8 mouse cellular contexts compared by ENCODE assay signal in genomic region chr8:94584238-94584817, GRCm38 (mm10). TPM values are rescaled to one million over a fixed set of nuclear protein-coding genes. Genes with fewer than 3 reads are reported as not detected.
DNase-seq lines count a peak whose midpoint lies in the region; ATAC-seq and TF ChIP-seq lines count a peak whose summit lies in the region.

No protein-coding gene starts in this region.

- H3K4me2 ChIP-seq in hindbrain, embryonic 13.5 days, result no peak overlapping the region
- no peak overlapping the region for H3K4me2 ChIP-seq in myocyte (ENCODE audit: low read depth)

- ATAC-seq in common myeloid progenitor, adult 5-6 weeks (replicated peaks; ENCODE audit: low read depth, poor library complexity, severe bottlenecking), result peak; percentile 91
- ATAC-seq in hindbrain, embryonic 13.5 days (ENCODE audit: low FRiP score), result peak; percentile 74

- peaks cover 2% of the 10 kb centered on the region; the same call in 1 of the 2 replicates for H3K4me1 ChIP-seq in heart, adult 2 months (ENCODE audit: control insufficient read depth, insufficient read depth, low read length)
- peaks cover 3% of the 10 kb centered on the region; the same call in 1 of the 2 replicates for H3K4me1 ChIP-seq in hindbrain, embryonic 13.5 days (replicated peaks)

- no peak for TF ChIP-seq POLR2A in heart, adult 2 months (IDR thresholded peaks at IDR 0.05; ENCODE audit: insufficient read depth, low read depth, low read length)
- no peak for TF ChIP-seq POLR2A in myocyte (IDR thresholded peaks at IDR 0.05; ENCODE audit: insufficient read length, low read depth)

- no peak overlapping the region for H3K9ac ChIP-seq in heart, adult 2 months (ENCODE audit: low read depth, low read length)
- no peak overlapping the region for H3K9ac ChIP-seq in hindbrain, embryonic 13.5 days

- no peak for TF ChIP-seq EP300 in heart, adult 2 months (IDR thresholded peaks at IDR 0.05; ENCODE audit: insufficient read depth, low read depth, low read length)

- no peak overlapping the region for H3ac ChIP-seq in myocyte (ENCODE audit: control insufficient read depth, insufficient read length)

- no peak overlapping the region for H3K4me3 ChIP-seq in heart, adult 2 months
- no peak overlapping the region for H3K4me3 ChIP-seq in hindbrain, embryonic 13.5 days
- H3K4me3 ChIP-seq in myocyte, result no peak overlapping the region

- peak in 1 of 2 experiments; percentile 33 for DNase-seq in heart, adult 2 months
- no peak for DNase-seq in heart, postnatal 25 days (ENCODE audit: low spot score)
- peak; percentile 42 for DNase-seq in ES-CJ7 (ENCODE audit: low read depth, low spot score)
- DNase-seq in left cerebral cortex, postnatal 14 days (ENCODE audit: low spot score in 2 of 2), result peak; percentile 76 to 86
- no peak for DNase-seq in ovary, postnatal 10 days (ENCODE audit: low spot score)

- no peaks in the 10 kb centered on the region for H3K79me2 ChIP-seq in heart, adult 2 months (replicated peaks; ENCODE audit: control insufficient read depth, insufficient read depth, low read length)
- no peaks in the 10 kb centered on the region for H3K79me2 ChIP-seq in myocyte (ENCODE audit: control insufficient read depth, insufficient read depth)

- intact Hi-C loops in heart, adult 2 months (cut with DNase I), result loop anchor here (1.0 to 5.0 kb wide), 3 partner anchors 56 to 252 kb away; no protein-coding TSS in a partner anchor
- intact Hi-C loops in heart, postnatal 25 days (cut with DNase I), result loop anchor here (1.0 to 10.0 kb wide), 3 partner anchors 56 to 250 kb away; no protein-coding TSS in a partner anchor
- intact Hi-C loops in left cerebral cortex, postnatal 14 days (cut with DNase I), result loop anchor here (1.0 to 10.0 kb wide), 2 partner anchors 56 to 250 kb away; no protein-coding TSS in a partner anchor

- 34% methylated on average over 4 of the region's 4 CpGs for WGBS in heart, adult 2 months
- 35% methylated on average over 4 of the region's 4 CpGs for WGBS in hindbrain, embryonic 13.5 days

- no peaks in the 10 kb centered on the region for H3K27me3 ChIP-seq in heart, adult 2 months (ENCODE audit: control insufficient read depth, insufficient read depth, low read length)
- no peaks in the 10 kb centered on the region for H3K27me3 ChIP-seq in hindbrain, embryonic 13.5 days
- H3K27me3 ChIP-seq in myocyte (ENCODE audit: control insufficient read depth, insufficient read depth, insufficient read length), result no peaks in the 10 kb centered on the region

- TF ChIP-seq CTCF in heart, adult 2 months (IDR thresholded peaks at IDR 0.05), result peak; percentile 80

- no peak overlapping the region for H3K27ac ChIP-seq in heart, adult 2 months
- H3K27ac ChIP-seq in hindbrain, embryonic 13.5 days, result no peak overlapping the region

- H3K9me3 ChIP-seq in hindbrain, embryonic 13.5 days, result no peaks in the 10 kb centered on the region

- H3K36me3 ChIP-seq in heart, adult 2 months (ENCODE audit: control insufficient read depth, insufficient read depth, low read length), result no peaks in the 10 kb centered on the region
- H3K36me3 ChIP-seq in hindbrain, embryonic 13.5 days, result peaks cover 79% of the 10 kb centered on the region
- H3K36me3 ChIP-seq in myocyte (ENCODE audit: control insufficient read depth, insufficient read depth), result peaks cover 21% of the 10 kb centered on the region

TF ChIP-seq in myocyte, 11 proteins besides CTCF, POLR2A, EP300 and RAD21:
- TF ChIP-seq USF1 (IDR thresholded peaks at IDR 0.05; ENCODE audit: low read depth), result no peak
- TF ChIP-seq MYOD1 (IDR thresholded peaks at IDR 0.05; ENCODE audit: control insufficient read depth in 1 of 3, insufficient read length in 2 of 3, low read depth in 2 of 3), result peak; percentile 16 to 49 (median 21)
- no peak for TF ChIP-seq E2F4 (IDR thresholded peaks at IDR 0.05; ENCODE audit: insufficient read depth)
- TF ChIP-seq MAX (IDR thresholded peaks at IDR 0.05; ENCODE audit: low read depth), result no peak
- peak in 2 of 3 experiments; percentile 54 to 90 for TF ChIP-seq MYOG (IDR thresholded peaks at IDR 0.05; ENCODE audit: control insufficient read depth in 1 of 3, insufficient read depth in 1 of 3, insufficient read length in 2 of 3, low read depth in 2 of 3)
- TF ChIP-seq SRF (IDR thresholded peaks at IDR 0.05; ENCODE audit: control insufficient read depth, insufficient read length, low read depth), result no peak
- TF ChIP-seq REST (IDR thresholded peaks at IDR 0.05; ENCODE audit: insufficient read depth, insufficient read length), result no peak

RNA-seq across cellular contexts. Expression of gene Rspry1, which starts 17.4 kb away (rescaled TPM):
- 10 to 100 TPM; 10.1 to 10.6 TPM for total RNA-seq in heart, adult 2 months (2021)
- 3.8 and 7.9 TPM in 2 replicates for polyA plus RNA-seq in heart, adult 2 months (2012; rRNA removed)
- 10 to 100 TPM; 11.2 to 12.4 TPM for total RNA-seq in heart, postnatal 25 days (2021)
- total RNA-seq in common myeloid progenitor, adult 5-6 weeks (2017), result 37.1 and 42.9 TPM in 2 replicates
- 53.0 and 54.6 TPM in 2 replicates for polyA plus RNA-seq in hindbrain, embryonic 13.5 days (2015; fragmentation: Nextera tagmentation; extraction: Ambion mirVana)
- total RNA-seq in left cerebral cortex, postnatal 14 days (2021), result 10 to 100 TPM; 30.3 to 30.9 TPM
- polyA plus RNA-seq in myocyte (2012; fragmentation: generic; extraction: Trizol), result 7.4 TPM

RNA-seq across cellular contexts. Expression of gene Fam192a, which starts 17.5 kb away (rescaled TPM):
- total RNA-seq in heart, adult 2 months (2021), result 10 to 100 TPM; 18.6 to 20.3 TPM
- 13.7 and 17.5 TPM in 2 replicates for polyA plus RNA-seq in heart, adult 2 months (2012; rRNA removed)
- total RNA-seq in heart, postnatal 25 days (2021), result 10 to 100 TPM; 18.4 to 20.5 TPM
- 104 and 157 TPM in 2 replicates for total RNA-seq in common myeloid progenitor, adult 5-6 weeks (2017)
- polyA plus RNA-seq in hindbrain, embryonic 13.5 days (2015; fragmentation: Nextera tagmentation; extraction: Ambion mirVana), result 89.0 and 94.0 TPM in 2 replicates
- 10 to 100 TPM; 33.9 to 38.6 TPM for total RNA-seq in left cerebral cortex, postnatal 14 days (2021)
- 24.2 TPM for polyA plus RNA-seq in myocyte (2012; fragmentation: generic; extraction: Trizol)

RNA-seq across cellular contexts. Expression of gene Cpne2, which starts 51.5 kb away (rescaled TPM):
- 1 to 10 TPM; 3.4 to 3.9 TPM for total RNA-seq in heart, adult 2 months (2021)
- 8.3 and 14.1 TPM in 2 replicates for polyA plus RNA-seq in heart, adult 2 months (2012; rRNA removed)
- total RNA-seq in heart, postnatal 25 days (2021), result 1 to 10 TPM; 3.5 to 5.1 TPM
- total RNA-seq in common myeloid progenitor, adult 5-6 weeks (2017), result 78.1 and 88.0 TPM in 2 replicates
- polyA plus RNA-seq in hindbrain, embryonic 13.5 days (2015; fragmentation: Nextera tagmentation; extraction: Ambion mirVana), result 13.8 and 18.3 TPM in 2 replicates
- total RNA-seq in left cerebral cortex, postnatal 14 days (2021), result 10 to 100 TPM; 23.3 to 27.0 TPM
- 20.4 TPM for polyA plus RNA-seq in myocyte (2012; fragmentation: generic; extraction: Trizol)

Comparison
In these comparisons a context has a peak if more than half of its experiments do, and no peak if none do; other contexts are left out.
1. DNase-seq: peak in ES-CJ7 (single experiment) and left cerebral cortex, postnatal 14 days (2 of 2); none in heart, postnatal 25 days (single experiment) and ovary, postnatal 10 days (single experiment).